Mouse (Mus musculus) brain, embryonic 14.5 days (tissue): ENCODE measurements around the gene Sf3b6.

ENCODE experiments used
- CTCF ChIP-seq: fragments of 200-500 bp; IDR thresholded peaks from 2 replicates; pipeline ENCODE4 v1.5.1; 2012; ENCODE audit warnings: inconsistent platforms, mild to moderate bottlenecking, moderate library complexity, borderline replicate concordance; ENCODE audit not compliant: insufficient read depth, insufficient read length; ENCODE audit errors: extremely low read depth
- POLR2A ChIP-seq: fragments of 200-500 bp; IDR thresholded peaks from 2 replicates; pipeline ENCODE4 v1.6.1; 2012; ENCODE audit warnings: mild to moderate bottlenecking, inconsistent platforms, borderline replicate concordance; ENCODE audit not compliant: poor library complexity, insufficient read depth, insufficient read length, severe bottlenecking; ENCODE audit errors: extremely low read depth

DNA sequence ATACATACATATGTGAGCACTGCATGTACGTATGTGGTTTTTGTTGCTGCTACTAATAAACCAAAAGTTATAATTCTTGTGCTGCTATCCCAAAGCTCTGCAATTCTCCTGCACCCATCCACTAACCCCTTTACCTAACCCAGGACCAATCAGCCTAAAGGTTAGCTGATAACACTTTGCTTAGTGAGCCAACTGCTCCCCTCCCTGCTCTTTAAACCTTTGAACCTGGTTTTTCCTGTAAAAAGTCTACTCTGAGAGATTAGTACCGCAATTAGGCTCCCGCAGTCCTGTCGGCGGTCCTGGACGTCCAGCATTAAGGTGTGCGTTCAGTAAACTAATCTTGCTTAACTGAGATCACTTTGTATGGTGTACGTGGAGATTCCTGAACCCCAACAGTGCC lies 58.3 kb downstream of the Sf3b6 start:
- TF ChIP-seq POLR2A (no peak), CTCF (no peak)
